Mouse (Mus musculus): Measurements from ENCODE around the gene Lamb3.

Lamb3 gene

DNA sequence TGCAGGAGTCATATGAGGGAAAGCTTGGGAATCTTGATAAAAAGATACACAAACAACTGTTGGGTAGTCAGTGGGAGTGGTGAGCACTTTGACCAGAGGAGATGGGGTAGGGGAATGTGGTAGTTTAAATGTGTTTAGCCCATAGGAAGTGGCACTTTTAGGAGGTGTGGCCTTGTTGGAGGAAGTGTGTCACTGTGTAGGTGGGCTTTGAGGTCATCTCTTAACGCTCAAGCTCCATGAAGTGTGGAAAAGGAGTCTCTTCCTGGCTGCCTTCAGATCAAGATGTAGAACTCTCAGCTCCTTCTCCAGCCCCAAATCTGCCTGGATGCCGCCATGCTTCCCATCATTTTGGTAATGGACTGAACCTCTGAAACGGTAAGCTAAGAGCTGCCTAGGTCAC, at the start of gene Lamb3:
Lamb3 (plus strand) TSS at position 197 of the 400 bp plus-strand sequence.
- DNase-seq (ENCODE audit: low spot score in 2 of 2) = no peak

DNA sequence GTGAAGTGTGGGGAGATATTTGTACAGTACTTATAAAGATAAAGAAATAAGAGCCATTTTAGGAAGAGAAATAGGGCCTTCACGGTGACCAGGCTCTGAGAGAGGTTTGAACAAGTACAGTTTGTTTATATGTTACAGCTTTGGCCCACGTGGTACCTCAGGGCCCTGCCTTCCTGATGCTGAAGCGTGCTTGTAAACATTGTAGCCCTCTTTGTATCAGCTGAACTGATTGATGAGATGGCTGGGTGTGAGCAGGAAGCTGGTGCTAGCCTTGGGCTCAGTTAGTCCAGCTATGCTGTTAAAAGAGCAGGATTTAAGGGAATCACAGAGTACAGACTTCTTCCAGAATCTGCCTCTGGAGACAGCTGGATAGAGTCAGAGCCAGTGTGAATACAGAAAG, 48.3 kb upstream of the Lamb3 start:
- DNase-seq (ENCODE audit: low spot score in 2 of 2) = no peak

DNA sequence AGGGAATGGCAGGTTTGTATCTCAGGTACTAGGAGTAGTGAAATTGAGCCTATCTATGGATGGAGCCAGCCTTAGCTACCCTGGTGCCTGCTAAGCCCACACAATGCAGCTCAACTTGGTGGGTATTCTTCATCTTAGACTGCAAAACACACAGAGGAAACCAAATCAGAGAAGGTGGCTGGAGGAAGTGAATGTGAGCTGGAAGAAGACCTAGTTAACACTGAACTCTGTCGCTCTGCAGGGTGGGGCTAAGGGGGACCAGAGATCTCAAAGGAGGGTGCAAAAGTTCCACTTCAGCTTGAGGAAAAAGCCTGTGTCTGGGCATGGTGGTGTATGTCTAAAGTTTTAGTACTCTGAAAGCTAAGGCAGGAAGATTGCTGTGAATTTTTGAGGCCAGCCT, 47.9 kb upstream of the Lamb3 start:
- no peak for DNase-seq (ENCODE audit: low spot score in 2 of 2)

DNA sequence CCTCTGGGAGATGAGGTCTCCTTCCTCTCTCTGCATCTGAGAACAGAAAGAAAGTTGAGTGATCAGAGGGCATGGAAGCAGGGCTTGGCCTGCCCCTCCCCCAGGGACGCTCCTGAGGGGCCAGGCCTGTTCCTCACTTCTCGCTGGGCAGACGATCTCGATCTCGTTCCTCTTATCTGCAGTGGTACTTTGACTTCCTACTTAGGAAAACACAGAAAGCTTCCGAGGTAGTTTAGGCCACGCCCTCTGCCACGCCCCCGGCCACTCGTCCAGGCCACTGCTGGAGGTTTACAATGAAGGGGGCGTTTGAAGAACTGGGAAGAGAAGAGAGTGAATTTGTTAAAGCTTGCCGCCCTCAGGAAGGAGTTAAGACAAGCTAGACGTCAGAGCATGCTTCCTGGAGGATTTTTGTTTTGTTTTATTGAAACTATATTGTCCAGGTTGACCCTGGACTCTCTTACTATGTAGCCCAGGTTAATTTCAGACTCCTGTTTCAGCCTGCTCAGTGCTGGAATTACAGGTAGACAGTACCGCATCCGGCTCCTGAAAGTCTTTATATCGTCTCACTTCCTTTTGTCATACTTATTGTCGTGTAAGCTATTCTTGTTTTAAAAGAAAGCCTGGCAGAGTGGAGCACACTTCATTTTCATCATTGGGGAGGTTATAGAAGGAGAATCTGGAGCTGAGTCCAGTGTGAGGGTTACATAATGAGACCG, 47.0 kb upstream of the Lamb3 start:
- peak; percentile 69 to 78 for DNase-seq (ENCODE audit: low spot score in 2 of 2)

DNA sequence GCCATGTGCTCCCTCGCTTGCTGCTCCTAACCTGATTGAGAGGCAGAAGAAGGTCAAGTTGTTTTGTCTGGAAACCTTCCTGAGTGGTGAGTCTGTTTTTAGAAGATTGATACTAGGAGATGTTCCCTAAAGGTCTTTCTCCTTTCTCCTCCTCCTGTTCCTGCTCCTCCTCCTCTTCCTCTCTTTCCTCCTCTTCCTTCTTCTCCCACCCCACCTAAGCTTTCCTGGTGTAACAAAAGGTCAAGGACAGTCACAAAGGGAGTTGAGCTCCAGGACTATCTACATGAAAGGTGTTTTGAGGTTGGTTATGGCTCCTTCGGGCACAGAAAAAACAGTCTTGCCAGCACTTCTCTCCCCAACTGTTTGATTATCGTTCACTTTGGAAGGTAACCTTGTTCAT, 39.8 kb upstream of the Lamb3 start, which contains the start of gene A130010J15Rik:
A130010J15Rik (plus strand) TSS at position 301 of the 400 bp plus-strand sequence.
- DNase-seq (ENCODE audit: low spot score in 2 of 2) = no peak

DNA sequence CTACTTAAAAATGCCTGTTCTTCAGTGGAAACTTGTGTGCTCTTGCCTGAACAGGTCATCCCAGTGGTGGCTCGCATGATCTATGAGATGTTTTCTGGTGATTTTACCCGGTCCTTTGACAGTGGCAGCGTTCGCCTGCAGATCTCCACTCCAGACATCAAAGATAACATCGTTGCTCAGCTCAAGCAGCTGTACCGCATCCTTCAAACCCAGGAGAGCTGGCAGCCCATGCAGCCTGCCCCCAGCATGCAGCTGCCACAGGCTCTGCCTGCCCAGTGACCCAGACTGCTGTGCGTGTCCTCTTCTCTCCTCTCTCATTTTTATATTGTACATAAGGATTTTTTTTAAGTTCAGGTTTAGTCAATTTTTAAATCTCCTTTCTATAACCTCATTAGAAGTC, 38.3 kb upstream of the Lamb3 start:
- DNase-seq (ENCODE audit: low spot score in 2 of 2) = peak in 1 of 2 experiments; percentile 55

DNA sequence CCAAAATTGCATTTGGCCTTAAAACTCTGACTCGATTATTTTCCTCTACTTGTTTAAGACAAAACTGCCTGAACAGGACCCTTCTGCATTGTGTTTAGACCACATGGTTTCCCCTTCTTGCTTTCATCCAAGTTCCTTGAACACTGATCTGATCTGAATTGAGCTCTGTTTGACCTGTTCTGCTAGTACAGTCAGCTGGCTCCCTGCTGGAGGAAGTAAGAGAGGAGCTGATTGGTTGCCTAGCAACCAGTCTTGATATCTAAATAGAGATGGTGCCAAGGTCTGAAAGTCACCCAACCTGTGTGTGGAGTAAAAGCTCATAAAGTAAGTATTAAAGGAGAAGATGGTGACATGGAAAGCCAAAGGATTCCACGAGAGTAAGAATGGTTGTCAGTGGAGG, 37.6 kb upstream of the Lamb3 start:
- DNase-seq (ENCODE audit: low spot score in 2 of 2) = no peak

DNA sequence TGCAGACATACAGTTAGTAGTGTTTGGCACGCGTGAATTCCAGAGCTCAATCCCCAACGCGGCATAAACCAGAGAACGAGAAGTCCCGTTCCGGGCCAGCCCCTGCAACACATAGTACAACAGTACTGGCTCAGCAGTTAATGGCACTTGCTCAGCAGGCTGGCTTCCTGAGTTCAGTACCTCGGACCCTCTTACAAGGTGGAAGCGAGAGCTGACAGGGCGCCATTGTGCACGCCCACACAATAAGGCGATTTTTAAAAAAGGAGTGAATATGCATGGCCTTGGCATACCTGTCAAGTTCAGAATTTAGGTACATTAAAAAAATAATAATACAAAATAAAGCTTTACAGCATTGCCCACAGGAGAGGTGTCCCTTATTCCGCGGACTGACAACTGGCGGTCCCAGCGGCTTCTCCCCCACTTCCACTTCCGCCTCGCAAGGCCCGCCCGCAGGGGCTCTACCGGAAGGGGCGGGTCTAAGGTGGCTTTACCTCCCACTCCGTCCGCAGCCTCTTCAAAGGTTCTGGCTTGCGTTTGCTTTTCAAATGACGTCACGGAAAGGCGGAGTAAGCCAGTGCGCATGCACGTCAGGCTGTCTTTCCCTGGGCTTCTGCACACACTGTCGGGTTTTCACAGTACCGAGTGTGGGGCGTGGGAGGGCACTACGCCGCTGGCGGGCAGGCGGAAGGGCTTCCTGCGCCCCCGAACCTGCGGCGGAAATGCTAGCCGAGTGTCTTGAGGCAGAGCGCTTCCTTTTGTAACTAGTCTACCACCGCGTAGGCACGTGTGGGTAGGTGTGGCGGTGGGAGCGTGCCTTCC, 34.3 kb upstream of the Lamb3 start:
- DNase-seq (ENCODE audit: low spot score in 2 of 2) = peak; percentile 94 to 95

DNA sequence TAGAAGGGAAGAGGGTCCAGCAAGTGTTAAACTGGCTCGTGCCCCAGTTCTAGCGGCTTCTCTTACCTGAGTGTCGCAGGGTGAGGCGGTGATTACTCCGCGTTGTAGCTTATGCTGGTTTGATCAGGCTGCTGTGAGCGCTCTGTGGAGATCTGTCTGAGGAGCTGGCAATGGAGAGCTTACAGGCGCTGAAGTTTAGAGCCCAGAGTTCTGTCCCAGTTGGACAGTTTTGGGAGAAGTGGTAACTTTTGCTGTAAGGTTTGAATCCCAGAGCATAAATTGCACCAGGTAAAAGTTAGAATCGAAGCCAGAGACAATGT, 33.7 kb upstream of the Lamb3 start:
- no peak for DNase-seq (ENCODE audit: low spot score in 2 of 2)

DNA sequence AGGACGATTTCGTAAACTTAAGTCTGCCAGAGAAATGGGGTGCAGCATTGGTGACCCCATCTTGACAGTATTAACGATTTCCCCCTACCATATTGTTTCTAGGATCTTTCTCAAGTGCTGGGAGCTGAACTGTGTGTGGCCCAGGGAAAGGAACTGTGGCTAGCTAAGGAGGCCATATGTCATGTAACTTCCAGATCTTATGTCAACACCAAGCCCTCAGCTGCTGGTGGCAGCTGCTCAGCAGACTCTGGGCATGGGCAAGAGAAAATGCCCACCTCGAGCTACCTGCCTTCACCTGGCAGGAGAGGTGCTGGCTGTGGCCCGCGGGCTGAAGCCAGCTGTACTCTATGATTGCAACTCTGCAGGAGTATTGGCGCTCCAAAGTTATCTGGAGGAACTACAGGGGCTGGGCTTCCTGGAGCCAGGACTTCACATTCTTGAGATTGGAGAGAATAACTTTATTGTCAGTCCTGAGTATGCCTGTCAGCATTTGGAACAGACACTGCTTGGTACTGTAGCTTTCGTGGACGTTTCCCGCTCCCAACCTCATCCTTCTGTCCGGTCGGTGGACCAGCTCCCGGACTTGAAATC, 33.3 kb upstream of the Lamb3 start:
- no peak for DNase-seq (ENCODE audit: low spot score in 2 of 2)

DNA sequence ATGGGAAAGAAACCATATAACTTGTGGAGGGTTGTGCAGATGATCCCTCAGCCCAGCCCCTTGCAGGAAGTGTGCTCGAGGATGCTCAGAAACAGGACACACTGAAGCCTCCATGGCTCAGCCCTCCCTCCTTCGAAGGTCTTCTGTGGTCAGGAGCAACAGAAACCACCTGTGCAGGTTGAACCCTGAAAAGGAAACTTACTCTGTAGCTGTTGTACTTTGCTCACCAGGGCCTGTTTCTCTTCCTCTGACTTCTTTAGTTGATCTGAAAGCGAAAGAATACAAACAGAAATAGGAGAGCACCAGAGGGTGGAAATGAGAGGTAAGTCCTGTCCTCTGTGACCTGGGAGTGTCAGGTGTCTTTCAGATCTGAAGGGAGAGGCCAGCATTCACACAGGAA, 26.4 kb upstream of the Lamb3 start:
- DNase-seq (ENCODE audit: low spot score in 2 of 2) = no peak

DNA sequence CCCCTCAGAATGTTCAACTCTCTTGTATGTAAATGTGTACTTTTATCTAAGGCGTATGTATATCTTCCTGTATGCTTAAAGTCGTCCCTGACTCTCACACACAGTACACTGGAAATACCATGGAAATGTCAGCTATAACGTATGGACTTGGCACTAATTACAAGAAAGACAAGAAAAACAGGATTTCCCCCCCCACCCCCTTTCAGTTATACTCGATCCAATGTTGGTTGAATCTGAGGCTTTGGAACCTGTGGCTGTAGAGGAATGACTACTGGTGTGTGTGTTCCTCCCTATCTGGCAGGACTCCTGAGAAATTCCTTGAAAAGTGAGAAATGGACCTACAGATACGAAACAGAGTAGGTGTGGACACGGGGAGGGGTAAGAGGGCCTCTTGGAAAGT, 19.2 kb upstream of the Lamb3 start:
- DNase-seq (ENCODE audit: low spot score in 2 of 2) = no peak

DNA sequence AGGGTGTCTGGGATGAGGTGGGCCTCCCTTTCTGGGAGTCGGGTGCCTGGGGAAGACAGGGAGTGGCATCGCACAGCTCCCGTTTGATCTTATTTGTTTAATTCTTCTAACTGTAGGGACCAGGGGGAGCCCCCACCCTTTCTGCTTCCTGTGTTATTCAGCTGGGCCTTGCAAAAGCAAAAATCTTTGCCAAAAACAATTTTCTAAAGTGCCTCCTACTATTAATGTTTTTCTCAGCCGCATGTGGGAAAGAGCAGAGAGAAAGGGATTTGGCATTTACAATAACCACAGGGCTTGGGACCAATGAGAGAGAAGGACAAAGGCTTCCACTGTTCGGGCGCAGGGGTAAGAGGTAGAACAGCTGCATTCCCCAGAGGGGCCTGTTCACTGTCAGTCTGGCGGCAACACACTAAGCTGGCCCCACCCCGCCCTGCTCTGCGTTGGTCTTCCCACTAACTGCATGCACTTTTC, 18.3 kb upstream of the Lamb3 start:
- DNase-seq (ENCODE audit: low spot score in 2 of 2) = peak; percentile 43 to 74

DNA sequence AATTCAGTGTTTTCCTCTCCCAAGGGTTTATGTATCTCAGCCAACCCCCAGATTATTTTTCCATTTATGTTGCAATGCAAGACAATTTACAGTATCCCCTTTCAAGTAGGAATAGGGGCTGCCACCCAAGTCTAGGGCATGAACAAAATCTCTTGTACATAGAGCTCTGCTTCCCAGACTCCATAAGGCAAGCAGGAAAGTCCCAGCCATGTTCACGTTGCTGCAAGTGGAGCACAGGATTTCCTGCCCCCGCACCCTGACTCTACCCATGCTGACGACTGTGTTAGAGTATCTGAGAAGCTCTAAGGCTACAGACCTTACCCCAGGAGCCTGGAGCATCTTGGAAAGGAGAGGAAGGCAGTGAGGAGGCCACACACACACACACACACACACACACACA, 17.7 kb upstream of the Lamb3 start:
- DNase-seq (ENCODE audit: low spot score in 2 of 2) = no peak

DNA sequence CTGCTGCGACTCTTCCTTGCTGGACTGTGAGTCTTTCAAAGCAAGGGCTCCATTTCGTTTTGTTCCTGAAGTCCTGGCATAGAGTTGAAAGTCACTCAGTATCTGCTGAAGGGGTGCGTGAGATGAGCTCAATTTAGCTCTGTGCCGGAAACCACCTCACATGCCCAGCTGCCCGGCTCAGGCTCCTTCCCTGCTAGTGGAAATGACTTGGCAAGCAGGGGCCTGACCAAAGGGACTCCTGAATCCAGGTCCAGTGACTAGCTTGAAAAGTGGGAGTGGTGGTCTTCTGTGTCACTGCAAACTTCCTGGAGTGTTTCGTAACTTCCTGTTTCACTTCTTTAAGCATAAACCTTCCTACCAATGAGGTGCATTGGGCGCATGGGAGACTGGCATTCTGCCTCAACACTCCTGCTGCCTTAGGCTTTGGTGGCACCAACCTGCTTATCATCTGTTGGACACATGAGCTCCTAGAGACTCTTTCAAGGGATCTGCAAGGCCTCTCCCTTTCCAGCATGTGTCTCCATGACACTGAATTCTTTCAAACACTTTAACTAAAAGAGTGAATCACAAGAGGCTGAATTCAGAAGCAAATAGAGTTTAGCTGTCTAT, 15.7 kb upstream of the Lamb3 start:
- no peak for DNase-seq (ENCODE audit: low spot score in 2 of 2)

DNA sequence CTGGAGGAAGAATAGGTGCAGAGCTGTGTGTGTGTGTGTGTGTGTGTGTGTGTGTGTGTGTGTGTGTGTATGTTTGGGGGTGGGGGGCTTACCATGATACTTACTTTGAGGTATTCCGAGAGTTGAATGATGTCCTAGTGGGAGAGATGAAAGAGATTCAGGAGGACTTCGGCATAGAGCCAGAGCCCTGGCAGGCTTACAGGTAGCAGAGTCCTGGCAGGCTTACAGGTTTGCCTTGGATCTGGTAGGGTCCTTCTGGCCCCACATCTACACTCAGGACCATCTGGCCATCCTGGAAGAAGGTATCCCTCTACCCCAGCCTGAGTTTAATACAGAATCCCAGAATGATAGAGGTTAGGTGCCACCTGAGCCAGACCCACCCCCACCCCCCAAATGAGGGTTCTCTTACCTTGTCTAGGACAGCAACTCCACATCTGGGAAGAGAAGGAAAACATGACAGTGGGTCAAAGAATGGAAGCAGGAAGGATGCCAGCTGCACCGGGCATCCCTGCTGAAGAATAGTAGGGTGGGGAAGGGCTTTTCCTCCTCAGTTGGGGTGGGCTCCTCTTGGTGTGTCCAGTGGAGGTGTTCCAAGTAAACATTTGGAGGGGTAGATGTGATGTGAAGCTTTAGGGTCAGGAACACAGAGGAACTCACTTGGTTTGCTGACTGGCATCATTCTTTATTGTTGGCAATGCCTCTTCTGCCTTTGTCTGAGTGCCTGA, 12.9 kb upstream of the Lamb3 start:
- no peak for DNase-seq (ENCODE audit: low spot score in 2 of 2)

DNA sequence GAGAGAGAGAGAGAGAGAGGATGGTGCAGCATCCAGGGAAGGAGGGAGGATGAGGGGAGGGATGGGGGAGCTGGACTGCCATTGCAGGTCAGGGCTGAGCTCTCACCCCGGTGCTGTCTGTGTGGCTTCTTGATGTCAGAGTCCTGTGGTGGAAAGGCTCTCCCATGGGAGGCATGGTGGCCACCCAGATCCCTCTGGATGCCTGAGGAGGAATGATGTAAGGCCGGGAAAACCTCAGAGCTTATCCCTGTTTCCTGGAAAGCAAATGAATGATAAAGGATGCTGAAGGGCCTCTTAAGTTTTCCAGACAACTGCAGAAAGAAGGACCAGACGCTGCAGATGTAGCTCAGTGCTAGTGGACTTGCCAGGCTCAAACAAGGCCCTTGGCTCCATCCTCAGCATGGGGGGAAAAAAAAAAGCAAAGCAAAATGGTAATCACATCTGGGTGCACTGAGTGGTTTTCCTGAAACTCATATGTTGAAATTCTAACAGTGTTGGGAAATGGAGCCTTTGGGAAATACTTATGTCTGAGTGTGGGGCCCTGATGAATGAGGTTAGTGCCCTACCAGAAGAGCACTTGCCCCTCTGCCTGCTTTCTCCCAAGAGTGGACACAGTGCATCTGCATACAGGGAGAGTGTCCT, 12.2 kb upstream of the Lamb3 start:
- no peak for DNase-seq (ENCODE audit: low spot score in 2 of 2)

DNA sequence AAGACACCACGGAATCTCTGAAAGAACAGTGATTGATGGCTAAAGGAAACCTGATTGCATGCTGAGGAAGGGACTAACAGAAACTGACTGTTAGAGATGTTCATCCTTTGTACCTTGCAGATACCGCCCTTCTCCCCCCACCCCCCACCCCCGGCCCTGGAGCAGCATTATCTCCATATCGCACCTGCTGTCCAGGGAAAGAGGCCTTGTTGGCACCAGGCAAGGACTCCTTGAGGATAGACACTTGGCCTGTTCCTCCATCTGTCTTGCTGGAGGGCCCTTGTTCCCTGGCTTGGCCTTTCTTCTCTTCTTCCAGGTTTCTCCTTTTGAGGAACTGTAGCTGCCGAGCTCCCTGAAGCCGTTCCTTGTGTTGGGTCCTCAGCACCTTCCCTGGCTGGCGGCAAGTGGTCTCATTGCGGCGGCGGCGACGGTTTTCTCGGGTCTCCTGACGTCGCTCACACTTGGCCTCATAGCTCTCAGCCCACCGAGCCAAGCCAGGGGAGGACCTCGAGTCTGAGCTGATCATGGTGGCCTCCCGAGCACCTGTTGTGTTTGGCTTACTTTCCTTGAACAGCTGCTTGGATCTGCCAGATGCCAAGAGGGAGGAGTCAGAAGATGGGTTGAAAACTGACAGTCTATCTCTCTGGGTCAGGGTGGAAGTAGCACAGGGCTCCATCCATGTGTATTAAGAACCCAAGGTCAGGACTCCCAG, 9.8 kb upstream of the Lamb3 start:
- DNase-seq (ENCODE audit: low spot score in 2 of 2) = no peak

DNA sequence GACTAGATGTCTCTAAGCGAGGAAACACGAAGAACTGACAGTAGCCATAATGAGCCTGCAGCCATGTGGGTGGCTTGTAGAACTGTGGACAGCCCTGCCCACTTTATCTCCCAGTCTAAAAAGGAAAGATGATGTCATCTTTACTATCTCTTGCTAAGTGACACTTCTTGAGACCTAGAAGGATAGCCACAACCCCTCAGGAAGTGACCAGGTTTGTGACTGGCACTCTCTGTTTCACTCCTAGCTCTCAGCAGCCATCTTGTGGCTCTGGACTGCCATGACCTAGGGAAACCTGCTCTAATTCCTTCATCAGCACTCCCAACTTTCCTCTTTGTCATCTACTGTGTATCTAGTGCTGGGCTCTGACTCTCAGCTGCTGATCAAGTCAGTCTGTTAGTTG, 9.2 kb upstream of the Lamb3 start:
- no peak for DNase-seq (ENCODE audit: low spot score in 2 of 2)

DNA sequence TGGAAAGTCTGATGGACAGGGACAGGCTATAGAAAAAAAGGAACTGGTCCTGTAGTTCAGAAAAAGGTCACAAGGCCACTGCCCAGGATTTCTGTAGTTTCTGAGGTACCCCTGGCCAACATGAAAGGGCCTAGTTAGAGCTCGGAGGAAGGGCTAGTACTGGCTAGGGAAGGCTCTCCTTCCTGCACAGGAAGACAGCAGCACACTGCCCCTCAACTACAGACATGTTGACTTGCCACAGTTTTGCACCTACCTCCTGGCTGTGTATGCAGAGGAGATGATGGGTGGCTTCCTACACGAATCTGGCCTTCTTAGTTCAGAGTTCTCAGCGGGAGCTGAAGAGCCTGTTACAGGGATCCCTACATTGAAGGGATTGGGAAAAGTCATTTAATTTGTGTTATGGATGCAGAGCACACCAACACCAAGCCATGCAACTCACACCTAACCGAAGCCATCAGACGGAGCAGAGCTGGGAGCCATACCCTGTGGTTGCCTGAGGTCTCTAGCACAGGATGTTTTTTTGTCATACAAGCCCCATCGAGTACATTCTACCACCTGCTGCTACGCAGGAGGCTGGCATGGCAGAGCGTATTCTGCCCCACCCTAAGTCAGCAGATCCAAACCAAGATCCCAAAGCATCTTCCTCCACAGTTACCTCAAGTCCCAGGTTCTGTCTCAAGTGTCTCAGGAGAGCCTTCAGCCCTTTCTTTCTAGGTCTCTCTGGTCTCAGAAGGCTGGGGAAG, 6.7 kb upstream of the Lamb3 start:
- peak in 1 of 2 experiments; percentile 24 for DNase-seq (ENCODE audit: low spot score in 2 of 2)
